Mouse (Mus musculus): Measurements from ENCODE around the gene Ppfibp1.

GRCm38 (mm10) chr6:146884171-146884570 lies 4.1 kb upstream of the Ppfibp1 start:
- TF ChIP-seq GATA1 (IDR thresholded peaks at IDR 0.05; ENCODE audit: borderline replicate concordance, low read length) (no peak), FLI1 (IDR thresholded peaks at IDR 0.05; ENCODE audit: low read length) (no peak)
